Mouse (Mus musculus) CH12.LX (cell line): ENCODE measurements at regions not wholly inside any gene's neighbourhood (a gene's known extent, or its start where the extent isn't known, plus 50 kb on each side); places are given as distances from the start of the nearest gene placed in this dataset.
"Not testable (repeated sequence)": the region's sequence is repeated elsewhere in the genome, so short reads cannot be mapped to it uniquely, and the experiment has no call there.

Source experiments
- DNase-seq: peaks from one replicate; pipeline ENCODE4 v3.0.0-alpha.2; 2013; ENCODE audit errors: extremely low read depth
- H3K27ac ChIP-seq: 2 replicates; pipeline ENCODE4 v1.5.1; 2012; ENCODE audit warnings: low read depth, mild to moderate bottlenecking, control low read depth, moderate library complexity; ENCODE audit not compliant: insufficient read depth
- H3K27me3 ChIP-seq: replicated peaks from 2 replicates; pipeline ENCODE3; 2012; ENCODE audit warnings: inconsistent platforms
- H3K36me3 ChIP-seq, 2 experiments: replicated peaks in 1 of 2; 2 replicates each; pipeline versions ENCODE3 to v1.6.1; 2012; ENCODE audit warnings: inconsistent platforms in 1 of 2, low read length in 1 of 2, mild to moderate bottlenecking in 1 of 2, mixed read lengths in 1 of 2, moderate library complexity in 1 of 2; ENCODE audit not compliant: control insufficient read depth in 1 of 2, insufficient read depth in 1 of 2
- H3K4me1 ChIP-seq, 2 experiments: 2 replicates each; pipeline ENCODE4 v1.6.1; 2012; ENCODE audit warnings: inconsistent platforms in 1 of 2, moderate library complexity in 1 of 2; ENCODE audit not compliant: insufficient read depth in 2 of 2, control insufficient read depth in 1 of 2
- H3K4me2 ChIP-seq: 2 replicates; pipeline ENCODE4 v1.6.1; 2012; ENCODE audit warnings: low read depth, mild to moderate bottlenecking, control low read depth; ENCODE audit not compliant: poor library complexity, insufficient read depth, severe bottlenecking
- H3K4me3 ChIP-seq, 3 experiments: fragments of 150-350 bp in 1 of 3; sonication (generic) in 1 of 3; replicated peaks in 1 of 3; 2 replicates each; pipeline versions ENCODE3 to v1.5.1; 2011 to 2012; ENCODE audit warnings: low read depth in 2 of 3, low read length in 2 of 3, mild to moderate bottlenecking in 2 of 3, moderate library complexity in 2 of 3, control low read depth in 1 of 3, improper control_type of control experiment in 1 of 3, inconsistent platforms in 1 of 3, mixed read lengths in 1 of 3; ENCODE audit not compliant: poor library complexity in 1 of 3
- H3K79me2 ChIP-seq: replicated peaks from 2 replicates; pipeline ENCODE4 v1.6.1; 2012; ENCODE audit warnings: mild to moderate bottlenecking, moderate library complexity; ENCODE audit not compliant: control insufficient read depth, poor library complexity, insufficient read depth, severe bottlenecking; ENCODE audit errors: extremely low read depth
- H3K9ac ChIP-seq: 2 replicates; pipeline ENCODE4 v1.6.1; 2012; ENCODE audit warnings: low read depth, mild to moderate bottlenecking, control low read depth, moderate library complexity; ENCODE audit not compliant: insufficient read depth
- H3K9me3 ChIP-seq: replicated peaks from 2 replicates; pipeline ENCODE3; 2012; ENCODE audit warnings: low read length, inconsistent platforms, mixed read lengths
- BHLHE40 ChIP-seq: IDR thresholded peaks from 2 replicates; pipeline ENCODE4 v1.6.1; 2011; ENCODE audit warnings: mild to moderate bottlenecking, low read depth, low read length, improper control_type of control experiment
- E2F4 ChIP-seq: IDR thresholded peaks from 2 replicates; pipeline ENCODE4 v1.6.1; 2011; ENCODE audit warnings: low read depth, low read length, improper control_type of control experiment; ENCODE audit not compliant: insufficient replicate concordance
- IRF4 ChIP-seq: IDR thresholded peaks from 2 replicates; pipeline ENCODE4 v1.6.1; 2014; ENCODE audit warnings: low read depth, mild to moderate bottlenecking, inconsistent platforms, low read length, improper control_type of control experiment
- MAFK ChIP-seq: IDR thresholded peaks from 2 replicates; pipeline ENCODE4 v1.6.1; 2011; ENCODE audit warnings: low read length, improper control_type of control experiment; ENCODE audit not compliant: insufficient replicate concordance
- MAX ChIP-seq: IDR thresholded peaks from 2 replicates; pipeline ENCODE4 v1.6.1; 2011; ENCODE audit warnings: low read length, improper control_type of control experiment
- MAZ ChIP-seq: IDR thresholded peaks from 2 replicates; pipeline ENCODE4 v1.6.1; 2012; ENCODE audit warnings: low read depth, mild to moderate bottlenecking, inconsistent platforms, low read length, improper control_type of control experiment, moderate library complexity
- MEF2A ChIP-seq: IDR thresholded peaks from 2 replicates; pipeline ENCODE4 v1.6.1; 2014; ENCODE audit warnings: low read depth, mild to moderate bottlenecking, inconsistent platforms, low read length, improper control_type of control experiment, borderline replicate concordance
- NRF1 ChIP-seq: IDR thresholded peaks from 2 replicates; pipeline ENCODE4 v1.6.1; 2014; ENCODE audit warnings: low read depth, mild to moderate bottlenecking, inconsistent platforms, low read length, improper control_type of control experiment, moderate library complexity
- PAX5 ChIP-seq: IDR thresholded peaks from 2 replicates; pipeline ENCODE4 v1.6.1; 2012; ENCODE audit warnings: low read length, inconsistent platforms, mixed read lengths
- SMC3 ChIP-seq: IDR thresholded peaks from 2 replicates; pipeline ENCODE4 v1.6.1; 2011; ENCODE audit warnings: low read depth, low read length, improper control_type of control experiment
- ZMIZ1 ChIP-seq: IDR thresholded peaks from 2 replicates; pipeline ENCODE4 v1.6.1; 2012; ENCODE audit warnings: low read depth, mild to moderate bottlenecking, inconsistent platforms, low read length, improper control_type of control experiment
- ZNF384 ChIP-seq: IDR thresholded peaks from 2 replicates; pipeline ENCODE4 v1.6.1; 2012; ENCODE audit warnings: low read depth, low read length, improper control_type of control experiment, inconsistent platforms
- dilution Hi-C: fragments of 300-500 bp; cut with MboI; formaldehyde crosslinking; loops from 2 replicates; pipeline ENCODE4 v1.14.3; 2020; ENCODE audit warnings: low sequenced_read_pairs; ENCODE audit not compliant: extremely low pct_unique_long_range_greater_than_20kb, extremely low pct_ligation_motif_present
- in situ Hi-C: fragments of 300-500 bp; cut with MboI; formaldehyde crosslinking; loops from 3 replicates; pipeline ENCODE4 v1.14.3; 2019; ENCODE audit warnings: low sequenced_read_pairs, low pct_ligation_motif_present, low pct_unique_long_range_greater_than_20kb, mixed read lengths

GRCm38 (mm10) chr10:119116843-119117390, 122.9 kb downstream of the Cand1 start:
- TF ChIP-seq ZMIZ1 (no peak), MAZ (no peak), ZNF384 (no peak)
- TF ChIP-seq, all 38 proteins: peak for 0
- no peak overlapping the region for H3K9ac ChIP-seq
- no peaks in the 10 kb centered on the region for H3K36me3 ChIP-seq
- peaks cover 0 to 23% of the 10 kb centered on the region in 2 experiments; a peak in 2 of 4 replicates for H3K4me1 ChIP-seq
- H3K9me3 ChIP-seq = no peaks in the 10 kb centered on the region
- in situ Hi-C loops = no loop called here
- no peaks in the 10 kb centered on the region for H3K27me3 ChIP-seq
- no peak overlapping the region for H3K27ac ChIP-seq
- no peak overlapping the region for H3K4me3 ChIP-seq
- no peak overlapping the region for H3K4me2 ChIP-seq
- H3K79me2 ChIP-seq = no peaks in the 10 kb centered on the region
- DNase-seq = no peak
- dilution Hi-C loops = no loop called here

GRCm38 (mm10) chr10:119115200-119115599, 124.7 kb downstream of the Cand1 start:
- dilution Hi-C loops, DNase-seq, H3K9me3 ChIP-seq, H3K27me3 ChIP-seq, H3K9ac ChIP-seq, H3K79me2 ChIP-seq, H3K4me3 ChIP-seq, in situ Hi-C loops, H3K27ac ChIP-seq, H3K36me3 ChIP-seq, H3K4me2 ChIP-seq: not testable (repeated sequence)
- peaks cover 0 to 33% of the 10 kb centered on the region in 2 experiments; a peak in 2 of 4 replicates for H3K4me1 ChIP-seq

- DNase-seq = no peak
- peaks cover 0 to 33% of the 10 kb centered on the region in 2 experiments; a peak in 2 of 4 replicates for H3K4me1 ChIP-seq
- H3K79me2 ChIP-seq = no peaks in the 10 kb centered on the region
- dilution Hi-C loops = no loop called here
- H3K27ac ChIP-seq = no peak overlapping the region
- no peak overlapping the region for H3K9ac ChIP-seq
- no peaks in the 10 kb centered on the region for H3K9me3 ChIP-seq
- no peak overlapping the region for H3K4me3 ChIP-seq
- no peaks in the 10 kb centered on the region for H3K36me3 ChIP-seq
- H3K4me2 ChIP-seq = no peak overlapping the region
- in situ Hi-C loops = no loop called here
- no peaks in the 10 kb centered on the region for H3K27me3 ChIP-seq
- TF ChIP-seq MEF2A (no peak), BHLHE40 (0 out of 2 replicates have a peak, but pooled peaks have one; percentile 9)
Observed at GRCm38 (mm10) chr10:119114653-119115052, 125.2 kb downstream of the Cand1 start.

DNA sequence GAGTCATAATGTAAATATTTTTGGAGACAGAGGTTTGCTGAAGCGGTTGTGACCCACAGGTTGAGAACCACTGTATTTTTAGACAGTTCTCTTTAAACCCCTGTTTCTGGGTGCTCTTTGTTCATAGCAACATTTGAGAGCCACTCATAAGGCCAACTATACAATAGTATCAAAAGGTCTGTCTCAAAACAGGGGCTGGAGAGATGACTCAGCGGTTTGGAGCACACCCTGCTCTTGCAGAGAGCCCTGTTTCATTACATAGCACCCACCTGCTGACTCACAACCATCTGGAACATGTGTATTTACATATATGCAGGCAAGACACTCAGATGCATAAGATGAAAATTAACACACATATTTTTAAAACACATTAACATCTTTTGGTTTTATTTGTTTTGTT, 128.0 kb downstream of the Cand1 start:
- Histone ChIP-seq H3K79me2 (no peaks in the 10 kb centered on the region), H3K9me3 (no peaks in the 10 kb centered on the region), H3K36me3 (no peaks in the 10 kb centered on the region), H3K4me2 (no peak overlapping the region), H3K27ac (no peak overlapping the region), H3K27me3 (no peaks in the 10 kb centered on the region), H3K9ac (no peak overlapping the region), H3K4me1 (peaks cover 0 to 46% of the 10 kb centered on the region in 2 experiments; a peak in 2 of 4 replicates), H3K4me3 (no peak overlapping the region)
- DNase-seq = peak; percentile 55
- dilution Hi-C loops = no loop called here
- no peak for TF ChIP-seq MAZ
- TF ChIP-seq MAX = no peak
- no peak for TF ChIP-seq PAX5
- 0 out of 2 replicates have a peak, but pooled peaks have one; percentile 8 for TF ChIP-seq MAFK
- no peak for TF ChIP-seq IRF4
- TF ChIP-seq NRF1 = no peak
- TF ChIP-seq E2F4 = no peak
- TF ChIP-seq MEF2A = no peak
- no peak for TF ChIP-seq SMC3
- in situ Hi-C loops = no loop called here
